Mouse (Mus musculus): ENCODE measurements at regions not wholly inside any gene's neighbourhood (a gene's known extent, or its start where the extent isn't known, plus 50 kb on each side); places are given as distances from the start of the nearest gene placed in this dataset.

DNA sequence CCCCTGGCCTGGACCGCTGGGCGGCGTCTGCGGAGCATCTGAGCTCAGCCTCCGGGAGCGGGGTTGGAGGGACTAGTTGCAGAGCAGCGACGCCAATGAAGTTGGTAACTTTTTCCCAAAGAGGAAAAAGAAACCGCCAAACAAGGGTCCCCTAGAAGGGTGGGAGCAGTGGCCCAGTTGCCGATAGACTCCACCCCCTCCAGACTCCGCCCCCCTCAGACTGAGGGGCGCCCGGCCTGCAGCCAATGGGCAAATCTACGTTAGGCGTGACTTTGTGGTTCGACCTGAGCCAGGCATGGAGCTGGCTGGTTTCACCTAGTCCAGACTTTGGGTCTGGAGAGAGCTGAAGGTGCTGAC, 76.8 kb upstream of the Hmga2 start:
- Histone ChIP-seq H3K27ac (ENCODE audit: insufficient read depth, low read depth) (no peak overlapping the region), H3K36me3 (replicated peaks in 1 of 2; ENCODE audit: control insufficient read depth in 1 of 2, insufficient read depth in 1 of 2, low read length in 1 of 2) (no peaks in the 10 kb centered on the region), H3K9ac (ENCODE audit: insufficient read depth, low read depth) (no peak overlapping the region), H3K9me3 (replicated peaks; ENCODE audit: low read length) (peaks cover 72% of the 10 kb centered on the region), H3K4me2 (ENCODE audit: insufficient read depth, low read depth, poor library complexity, severe bottlenecking) (no peak overlapping the region), H3K79me2 (replicated peaks; ENCODE audit: control insufficient read depth, extremely low read depth, insufficient read depth, poor library complexity, severe bottlenecking) (no peaks in the 10 kb centered on the region), H3K4me3 (replicated peaks in 1 of 3; ENCODE audit: low read depth in 2 of 3, low read length in 2 of 3, poor library complexity in 1 of 3) (no peak overlapping the region), H3K4me1 (ENCODE audit: control insufficient read depth in 1 of 2, insufficient read depth in 2 of 2) (no peaks in the 10 kb centered on the region), H3K27me3 (replicated peaks) (no peaks in the 10 kb centered on the region)
- no peak for DNase-seq (ENCODE audit: extremely low read depth)
- dilution Hi-C loops (cut with MboI; ENCODE audit: extremely low pct_ligation_motif_present, extremely low pct_unique_long_range_greater_than_20kb, low sequenced_read_pairs) (no loop called here), in situ Hi-C loops (cut with MboI; ENCODE audit: low pct_ligation_motif_present, low pct_unique_long_range_greater_than_20kb, low sequenced_read_pairs) (no loop called here)
- TF ChIP-seq SIN3A (IDR thresholded peaks at IDR 0.05; ENCODE audit: low read length) (no peak), NRF1 (IDR thresholded peaks at IDR 0.05; ENCODE audit: low read depth, low read length) (no peak), TBP (conservative IDR thresholded peaks at IDR 0.05; ENCODE audit: low read depth, low read length) (no peak), MYC (IDR thresholded peaks at IDR 0.05; ENCODE audit: low read depth, low read length) (no peak), USF1 (IDR thresholded peaks at IDR 0.05; ENCODE audit: low read depth, low read length) (no peak), BHLHE40 (IDR thresholded peaks at IDR 0.05; ENCODE audit: low read depth, low read length) (no peak), POLR2A (IDR thresholded peaks at IDR 0.05; ENCODE audit: low read depth, low read length) (no peak), CHD2 (IDR thresholded peaks at IDR 0.05; ENCODE audit: low read length) (no peak), POLR2AphosphoS2 (IDR thresholded peaks at IDR 0.05; ENCODE audit: low read depth, low read length) (no peak), ELF1 (IDR thresholded peaks at IDR 0.05; ENCODE audit: low read depth, low read length) (no peak), E2F4 (IDR thresholded peaks at IDR 0.05; ENCODE audit: insufficient replicate concordance, low read depth, low read length) (no peak), JUN (IDR thresholded peaks at IDR 0.05; ENCODE audit: insufficient read depth, low read depth, low read length) (no peak)

GRCm38 (mm10) chr10:120552341-120553096, 76.2 kb upstream of the Hmga2 start:
- no peaks in the 10 kb centered on the region for H3K79me2 ChIP-seq (replicated peaks; ENCODE audit: control insufficient read depth, extremely low read depth, insufficient read depth, poor library complexity, severe bottlenecking)
- H3K9ac ChIP-seq (ENCODE audit: insufficient read depth, low read depth) = no peak overlapping the region
- TF ChIP-seq MYC (IDR thresholded peaks at IDR 0.05; ENCODE audit: low read depth, low read length) (no peak), GABPA (IDR thresholded peaks at IDR 0.05; ENCODE audit: insufficient replicate concordance, low read depth, low read length) (no peak), RAD21 (IDR thresholded peaks at IDR 0.05; ENCODE audit: low read depth, low read length) (no peak), SMC3 (IDR thresholded peaks at IDR 0.05; ENCODE audit: low read depth, low read length) (no peak), UBTF (IDR thresholded peaks at IDR 0.05; ENCODE audit: low read depth, low read length) (no peak)
- H3K27me3 ChIP-seq (replicated peaks) = no peaks in the 10 kb centered on the region
- H3K27ac ChIP-seq (ENCODE audit: insufficient read depth, low read depth) = no peak overlapping the region
- in situ Hi-C loops (cut with MboI; ENCODE audit: low pct_ligation_motif_present, low pct_unique_long_range_greater_than_20kb, low sequenced_read_pairs) = no loop called here
- peaks cover 69% of the 10 kb centered on the region for H3K9me3 ChIP-seq (replicated peaks; ENCODE audit: low read length)
- no peak overlapping the region for H3K4me2 ChIP-seq (ENCODE audit: insufficient read depth, low read depth, poor library complexity, severe bottlenecking)
- no peaks in the 10 kb centered on the region for H3K36me3 ChIP-seq (replicated peaks in 1 of 2; ENCODE audit: control insufficient read depth in 1 of 2, insufficient read depth in 1 of 2, low read length in 1 of 2)
- dilution Hi-C loops (cut with MboI; ENCODE audit: extremely low pct_ligation_motif_present, extremely low pct_unique_long_range_greater_than_20kb, low sequenced_read_pairs) = no loop called here
- H3K4me3 ChIP-seq (replicated peaks in 1 of 3; ENCODE audit: low read depth in 2 of 3, low read length in 2 of 3, poor library complexity in 1 of 3) = no peak overlapping the region
- no peak for DNase-seq (ENCODE audit: extremely low read depth)
- no peaks in the 10 kb centered on the region for H3K4me1 ChIP-seq (ENCODE audit: control insufficient read depth in 1 of 2, insufficient read depth in 2 of 2)

Data from CH12.LX (cell line).